Mouse (Mus musculus) spleen, adult 18-20 months (tissue): ENCODE results near the gene Cd44.

ENCODE experiments used
- DNase-seq, 2 experiments: peaks; one replicate each; pipeline ENCODE4 v3.0.0; 2022; ENCODE audit warnings: mixed read lengths in 2 of 2

Cd44 gene

DNA sequence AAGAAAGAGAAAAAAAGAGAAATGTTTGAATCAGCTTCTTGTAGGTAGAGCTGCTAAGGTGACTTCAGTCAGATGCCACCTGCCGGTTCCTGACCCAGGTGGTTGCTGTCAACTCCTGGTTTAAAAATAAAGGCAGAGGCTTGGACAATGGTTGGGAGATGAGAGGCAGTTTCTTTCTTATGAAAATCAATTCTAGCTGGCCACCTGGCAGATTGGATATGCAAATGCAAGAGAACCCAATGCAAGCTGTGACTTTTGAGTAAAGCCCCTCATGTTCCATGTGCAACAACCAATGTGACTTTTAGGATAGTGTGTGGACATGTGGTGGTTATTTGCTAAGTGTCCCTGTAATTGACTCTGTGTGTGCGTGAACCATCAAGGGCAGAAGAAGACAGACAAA lies 33.0 kb downstream of the Cd44 start:
- DNase-seq = no peak

- DNase-seq = no peak
These were observed 33.9 kb downstream of the Cd44 start for GRCm38 (mm10) chr2:102867396-102868088.

DNA sequence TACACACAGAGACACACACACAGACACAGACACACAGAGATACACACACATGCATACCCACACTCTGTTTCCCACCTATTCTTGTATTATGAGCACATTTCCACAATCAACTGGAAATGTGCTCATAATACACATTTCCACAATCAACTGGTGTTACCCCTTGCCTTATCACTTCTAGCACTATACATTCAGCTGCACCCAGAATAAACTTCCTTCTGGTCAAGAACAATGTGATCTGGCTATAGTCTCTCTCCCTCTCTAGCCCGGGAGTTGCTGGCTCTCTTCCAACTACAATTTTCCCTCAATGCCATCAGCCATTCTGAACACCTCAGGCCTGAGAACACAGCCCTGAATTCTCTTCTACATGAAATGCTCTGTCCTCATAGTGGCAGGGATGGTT lies 34.9 kb downstream of the Cd44 start:
- no peak for DNase-seq

DNA sequence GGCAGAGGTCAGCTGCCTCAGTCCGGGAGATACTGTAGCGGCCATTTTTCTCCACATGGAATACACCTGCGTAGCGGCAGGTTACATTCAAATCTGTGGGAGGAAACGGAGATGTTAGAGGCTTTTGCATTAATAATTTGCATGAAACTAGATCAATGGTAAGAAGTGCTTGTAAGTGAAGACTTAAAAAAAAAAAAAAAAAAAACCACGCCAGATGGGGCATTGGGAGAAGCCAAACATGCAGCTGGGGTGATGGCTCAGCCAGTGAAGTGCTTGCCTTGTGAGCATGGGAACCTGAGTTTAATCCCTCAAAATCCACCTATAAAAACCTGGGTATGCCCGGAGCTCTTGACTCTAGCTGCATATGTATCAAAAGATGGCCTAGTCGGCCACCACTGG lies 36.1 kb downstream of the Cd44 start:
- DNase-seq = no peak

- DNase-seq = no peak
These were observed 36.6 kb downstream of the Cd44 start for GRCm38 (mm10) chr2:102864695-102865353.

- no peak for DNase-seq
These were observed 37.4 kb downstream of the Cd44 start for GRCm38 (mm10) chr2:102864036-102864435.

- no peak for DNase-seq
These were observed 37.9 kb downstream of the Cd44 start for GRCm38 (mm10) chr2:102863583-102863982.

DNA sequence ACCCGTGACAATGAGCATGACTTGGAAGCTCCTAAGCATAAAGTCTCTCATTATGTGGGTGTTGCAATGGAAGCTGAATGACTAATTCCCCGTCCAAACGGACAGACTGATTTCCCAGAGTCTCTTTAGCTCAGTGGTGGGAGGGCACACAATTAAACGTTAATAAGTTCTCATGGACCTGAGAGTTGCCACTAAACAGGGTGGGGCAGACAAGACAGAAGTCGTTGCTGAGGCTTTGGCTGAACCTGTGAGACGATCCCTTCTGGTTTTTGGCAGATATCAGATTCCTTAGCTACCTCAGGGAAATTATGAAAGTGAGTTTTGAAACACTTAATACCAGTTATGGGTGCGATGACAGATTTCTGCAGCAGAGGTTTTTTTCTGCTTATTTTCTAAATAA lies 38.8 kb downstream of the Cd44 start:
- no peak for DNase-seq

GRCm38 (mm10) chr2:102858271-102858670 lies 43.2 kb downstream of the Cd44 start:
- no peak for DNase-seq

DNA sequence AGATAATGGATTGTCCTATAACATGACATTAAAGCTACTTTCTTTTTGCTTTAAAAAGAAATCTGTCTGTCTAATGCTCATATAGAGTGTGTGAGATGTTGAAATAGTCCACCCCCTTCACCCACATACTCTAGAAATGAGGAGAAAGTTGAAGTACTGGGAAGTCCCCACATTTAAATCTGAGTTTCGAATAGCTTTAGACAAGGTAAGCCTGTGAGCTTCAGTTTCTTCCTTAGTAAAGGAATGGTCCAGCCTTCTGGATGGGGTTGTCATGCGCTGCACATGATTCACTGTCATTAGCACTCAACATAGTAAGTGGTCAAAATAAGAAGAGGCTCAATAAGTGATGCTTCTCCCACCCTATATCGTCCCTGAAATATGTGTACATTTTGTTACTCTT lies 48.2 kb downstream of the Cd44 start:
- no peak for DNase-seq

GRCm38 (mm10) chr2:102851936-102852477 lies 49.5 kb downstream of the Cd44 start:
- DNase-seq = no peak

DNA sequence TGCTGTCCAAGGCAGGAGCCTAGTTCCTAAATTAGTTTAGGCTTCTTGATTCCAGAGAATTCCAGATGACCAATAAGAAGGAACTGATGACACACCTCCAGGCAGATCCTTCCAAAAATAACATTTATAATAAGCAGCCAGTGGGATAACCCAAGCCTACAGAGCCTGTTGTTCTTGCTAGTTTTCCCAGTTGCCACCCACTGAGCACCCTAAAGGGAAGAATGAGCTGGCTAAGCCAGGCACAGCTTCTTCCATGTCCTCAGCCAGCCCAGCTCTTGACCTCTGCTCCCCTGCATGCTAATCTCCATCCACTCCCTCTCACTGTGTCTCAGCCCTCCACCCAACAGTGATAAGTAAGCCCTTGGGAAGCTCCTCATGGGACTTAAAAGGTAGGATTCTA lies 51.4 kb downstream of the Cd44 start:
- DNase-seq = no peak

DNA sequence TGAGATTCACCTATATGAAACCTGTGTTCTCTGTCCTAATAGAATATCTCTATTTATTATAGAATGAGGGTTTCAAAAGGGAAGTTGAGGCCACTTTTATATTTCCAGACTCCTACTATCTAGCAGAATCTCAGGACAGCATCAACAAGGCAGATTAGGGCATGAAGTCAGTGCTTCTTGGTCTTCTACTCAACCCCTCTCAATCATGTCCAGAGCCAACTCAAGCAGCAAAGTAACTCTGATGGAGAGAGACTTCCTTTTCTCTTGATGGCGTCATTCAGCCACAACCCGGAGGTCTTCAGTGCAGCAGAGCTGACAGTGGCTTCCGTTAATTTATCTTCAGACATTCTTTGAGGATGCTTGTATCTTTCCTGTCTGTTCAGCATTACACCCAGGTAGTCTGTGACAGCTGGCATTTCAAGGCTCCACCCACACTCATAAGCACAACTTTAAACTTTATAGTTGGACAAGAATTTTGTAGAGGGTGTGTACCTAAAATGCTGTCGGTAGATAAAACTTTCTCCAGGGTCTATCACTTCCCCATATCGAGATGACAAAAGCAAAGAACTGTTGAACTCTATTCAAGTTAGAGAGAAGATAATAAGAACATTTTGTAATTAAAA lies 52.5 kb downstream of the Cd44 start:
- DNase-seq = no peak

GRCm38 (mm10) chr2:102841231-102841630 lies 60.2 kb downstream of the Cd44 start:
- no peak for DNase-seq

- no peak for DNase-seq
These were observed 63.3 kb downstream of the Cd44 start for GRCm38 (mm10) chr2:102838179-102838578.

- DNase-seq = no peak
These were observed 69.9 kb downstream of the Cd44 start for GRCm38 (mm10) chr2:102831547-102831946.

- DNase-seq = peak in 1 of 2 experiments; percentile 59
These were observed 72.3 kb downstream of the Cd44 start for GRCm38 (mm10) chr2:102829201-102829600.

- no peak for DNase-seq
These were observed 73.1 kb downstream of the Cd44 start for GRCm38 (mm10) chr2:102828381-102828780.

GRCm38 (mm10) chr2:102827841-102828240 lies 73.6 kb downstream of the Cd44 start:
- no peak for DNase-seq

DNA sequence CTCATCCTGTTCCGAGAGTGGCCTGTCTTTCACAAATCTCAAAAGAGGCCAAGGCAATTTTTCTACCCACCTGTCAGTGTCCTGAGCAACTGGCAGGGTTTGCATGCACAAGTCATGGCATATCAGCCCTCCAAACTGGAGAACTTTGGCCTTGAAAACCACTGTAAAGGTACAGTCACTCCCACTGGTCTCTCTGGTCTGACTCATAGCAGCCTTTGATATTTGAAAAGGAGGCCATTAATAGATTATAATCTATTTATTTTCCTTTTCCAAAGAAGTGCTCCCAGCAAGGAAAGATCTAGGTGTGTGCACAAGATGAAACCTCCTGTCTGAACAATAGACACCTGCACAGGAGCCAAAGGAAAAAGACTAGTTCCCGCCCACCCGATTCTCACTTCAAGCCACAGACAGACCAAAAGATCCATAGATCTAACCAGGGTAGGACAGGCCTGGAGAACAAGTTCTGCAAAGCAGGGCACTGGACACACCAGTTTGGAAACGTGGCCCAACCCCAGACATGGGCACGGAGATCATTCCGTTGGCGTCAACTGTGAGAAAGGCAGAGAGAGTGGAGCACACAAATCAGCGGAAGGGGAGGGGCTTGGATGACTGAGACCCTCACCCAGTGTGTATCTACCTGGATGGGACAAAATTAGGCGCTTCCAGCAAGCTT lies 75.4 kb downstream of the Cd44 start:
- no peak for DNase-seq

- no peak for DNase-seq
These were observed 79.4 kb downstream of the Cd44 start for GRCm38 (mm10) chr2:102822036-102822435.

DNA sequence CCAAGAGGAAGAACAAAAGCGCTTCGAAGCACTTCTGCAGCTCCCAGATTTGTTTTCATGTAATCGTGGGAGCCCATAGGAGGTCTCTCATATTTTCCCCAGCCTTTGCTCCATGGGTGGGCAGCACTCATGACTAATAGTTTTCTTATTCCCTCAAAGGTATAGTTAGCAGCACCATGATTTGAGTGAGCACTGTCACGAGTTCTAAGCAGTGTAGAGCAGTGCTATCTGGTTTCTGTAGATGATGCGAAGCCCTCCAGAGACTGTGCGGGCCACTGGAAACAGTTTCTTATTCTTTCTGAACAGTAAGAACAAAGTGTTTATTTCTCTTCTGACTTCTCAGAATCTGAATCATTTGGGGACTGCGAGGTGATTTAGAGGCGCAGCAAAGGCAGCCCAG lies 80.7 kb downstream of the Cd44 start:
- DNase-seq = no peak

- no peak for DNase-seq
These were observed 81.2 kb downstream of the Cd44 start for GRCm38 (mm10) chr2:102820225-102820711.
